Mouse (Mus musculus) cerebellum, adult 2 months (tissue): ENCODE measurements around the gene Plcb2. TPM values are rescaled to one million over a fixed set of nuclear protein-coding genes. Genes with fewer than 3 reads are reported as not detected.

Experiments used
- DNase-seq, 2 experiments: peaks; one replicate each; pipeline ENCODE4 v3.0.0; 2021
- H3K27ac ChIP-seq: fragments of 200-500 bp; 2 replicates; pipeline ENCODE4 v1.5.1; 2012; ENCODE audit warnings: low read length, control low read depth, inconsistent platforms; ENCODE audit not compliant: insufficient read depth
- H3K27me3 ChIP-seq: fragments of 200-500 bp; 2 replicates; pipeline ENCODE4 v1.6.1; 2012; ENCODE audit warnings: inconsistent platforms, mild to moderate bottlenecking, low read length, moderate library complexity; ENCODE audit not compliant: control insufficient read depth, insufficient read depth
- H3K4me1 ChIP-seq: fragments of 200-500 bp; 2 replicates; pipeline ENCODE4 v1.6.1; 2011; ENCODE audit warnings: low read length; ENCODE audit not compliant: control insufficient read depth, insufficient read depth
- H3K4me3 ChIP-seq: fragments of 200-500 bp; replicated peaks from 2 replicates; pipeline ENCODE3; 2011; ENCODE audit warnings: mild to moderate bottlenecking, low read depth, low read length, control low read depth; ENCODE audit not compliant: insufficient read depth
- CTCF ChIP-seq: fragments of 200-500 bp; IDR thresholded peaks from 2 replicates; pipeline ENCODE4 v1.5.1; 2011; ENCODE audit warnings: low read depth, mild to moderate bottlenecking, control low read depth, low read length, moderate library complexity, borderline replicate concordance; ENCODE audit not compliant: insufficient read depth
- POLR2A ChIP-seq: fragments of 200-500 bp; IDR thresholded peaks from 2 replicates; pipeline ENCODE4 v1.6.1; 2011; ENCODE audit warnings: low read length, control low read depth, borderline replicate concordance; ENCODE audit not compliant: insufficient read depth
- WGBS: fragments of 180-500 bp; shearing (Covaris S2); methylation state at CpG from one replicate; pipeline ENCODE4 v1.1.7; 2018; 5-methylcytosine and 5-hydroxymethylcytosine counted together
- polyA plus RNA-seq: library from polyadenylated mRNA; depleted of rRNA; stranded (reverse); fragments of >200 nt; gene quantifications from 2 replicates; pipeline ENCODE4 v1.2.3, GENCODE M21; 2012

The Plcb2 gene
- polyA plus RNA-seq, 1 experiment: 0.97 TPM

DNA sequence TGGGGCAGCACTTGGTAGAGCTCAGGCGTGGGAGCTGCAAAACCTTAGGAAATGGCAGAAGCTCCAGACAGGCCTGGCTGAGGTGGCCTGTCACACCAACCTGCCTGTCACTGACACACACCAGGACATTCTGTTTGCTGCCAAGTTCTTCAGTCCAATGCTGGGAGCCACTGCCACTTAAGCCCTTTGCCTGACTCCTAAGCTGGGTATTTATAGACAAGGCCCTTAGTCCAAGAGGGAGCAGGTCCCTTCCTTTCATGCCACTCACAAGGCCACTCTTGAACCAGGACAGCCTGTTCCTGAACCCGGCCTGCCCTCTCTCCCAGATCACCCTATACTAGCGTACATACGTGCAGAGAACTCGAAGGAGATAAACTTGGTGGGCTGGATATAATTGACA, 11.6 kb downstream of the Plcb2 start:
- DNase-seq: no peak
- H3K4me1 ChIP-seq: peaks cover 7% of the 10 kb centered on the region; the same call in 1 of the 2 replicates
- no peak overlapping the region for H3K27ac ChIP-seq
- 80% methylated on average over 5 of the region's 5 CpGs for WGBS
- H3K27me3 ChIP-seq: no peaks in the 10 kb centered on the region
- TF ChIP-seq POLR2A (no peak), CTCF (no peak)
- no peak overlapping the region for H3K4me3 ChIP-seq

DNA sequence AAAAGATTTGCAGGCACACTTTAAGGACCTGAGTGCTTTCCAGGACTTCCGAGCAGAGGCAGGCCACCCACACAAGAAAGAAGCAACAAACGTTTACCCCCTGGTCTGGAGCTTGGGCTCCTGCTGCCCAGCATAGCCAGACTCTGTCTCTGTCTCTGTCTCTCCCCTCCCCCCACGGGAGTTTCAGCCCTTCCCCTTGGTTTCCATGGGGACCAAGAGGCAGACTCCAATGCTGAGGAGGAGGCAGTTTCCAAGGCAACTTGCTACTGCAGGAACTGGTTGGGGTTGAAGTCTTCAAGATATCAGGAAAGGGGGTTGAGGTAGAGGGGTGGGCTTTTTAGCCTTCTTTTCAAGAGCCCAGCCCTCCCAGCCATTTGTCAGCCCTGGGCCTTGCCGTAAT, 14.0 kb downstream of the Plcb2 start:
- H3K27me3 ChIP-seq: no peaks in the 10 kb centered on the region
- peaks cover 7% of the 10 kb centered on the region; the same call in 1 of the 2 replicates for H3K4me1 ChIP-seq
- WGBS: 41% methylated on average over 4 of the region's 4 CpGs
- no peak overlapping the region for H3K27ac ChIP-seq
- H3K4me3 ChIP-seq: no peak overlapping the region
- no peak for DNase-seq
- TF ChIP-seq CTCF (no peak), POLR2A (no peak)

DNA sequence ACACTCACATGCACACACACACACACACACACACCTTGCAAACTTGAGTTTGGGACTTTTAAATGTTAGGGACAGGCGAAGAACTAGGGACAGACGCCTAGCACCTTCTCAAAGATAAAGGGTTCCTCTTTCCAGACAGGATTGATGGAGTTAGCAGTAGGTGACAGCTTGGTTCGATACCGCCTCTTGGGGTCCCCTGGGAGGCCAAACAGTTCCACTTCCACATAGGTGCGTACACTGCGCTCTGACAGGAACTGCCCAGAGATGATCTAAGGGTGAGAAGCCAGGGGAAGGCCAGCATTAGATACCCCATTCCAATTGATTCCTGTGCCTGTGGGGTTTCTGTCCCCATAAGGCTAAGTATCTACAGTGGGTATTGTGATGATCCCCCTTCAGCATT, 14.6 kb downstream of the Plcb2 start:
- no peak for DNase-seq
- Histone ChIP-seq H3K4me3 (no peak overlapping the region), H3K27ac (no peak overlapping the region), H3K4me1 (peaks cover 7% of the 10 kb centered on the region; the same call in 1 of the 2 replicates), H3K27me3 (no peaks in the 10 kb centered on the region)
- TF ChIP-seq POLR2A (no peak), CTCF (no peak)
- 96% methylated on average over 6 of the region's 6 CpGs for WGBS

DNA sequence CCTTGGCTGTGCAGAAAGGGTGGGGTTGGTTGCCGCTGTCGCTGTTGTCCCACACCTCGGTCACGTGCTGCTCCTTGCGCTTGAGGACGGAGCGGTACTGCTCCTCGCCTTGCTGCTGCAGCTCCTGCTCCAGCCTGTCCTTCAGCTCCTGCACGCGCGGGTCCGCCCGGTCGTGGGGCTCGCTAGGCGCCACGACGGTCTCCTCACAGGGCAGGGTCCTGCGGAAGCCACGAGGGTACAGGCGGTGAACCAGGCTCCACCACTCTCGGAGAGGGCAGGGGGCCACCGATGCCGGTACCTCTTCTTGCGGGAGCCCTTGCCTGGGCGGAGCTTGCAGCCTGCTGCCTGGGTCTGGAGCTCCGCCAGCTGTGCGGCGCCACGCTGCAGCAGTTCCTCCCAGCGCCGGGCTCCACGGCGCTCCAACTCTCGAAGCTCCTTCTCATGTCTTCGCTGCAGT, 17.2 kb downstream of the Plcb2 start:
- DNase-seq: peak; percentile 28 to 40
- Histone ChIP-seq H3K4me3 (peak overlapping the region; percentile 21), H3K4me1 (no peaks in the 10 kb centered on the region), H3K27me3 (no peaks in the 10 kb centered on the region), H3K27ac (no peak overlapping the region)
- WGBS: under 1% methylated on average over 36 of the region's 36 CpGs
- TF ChIP-seq CTCF (no peak), POLR2A (no peak)

DNA sequence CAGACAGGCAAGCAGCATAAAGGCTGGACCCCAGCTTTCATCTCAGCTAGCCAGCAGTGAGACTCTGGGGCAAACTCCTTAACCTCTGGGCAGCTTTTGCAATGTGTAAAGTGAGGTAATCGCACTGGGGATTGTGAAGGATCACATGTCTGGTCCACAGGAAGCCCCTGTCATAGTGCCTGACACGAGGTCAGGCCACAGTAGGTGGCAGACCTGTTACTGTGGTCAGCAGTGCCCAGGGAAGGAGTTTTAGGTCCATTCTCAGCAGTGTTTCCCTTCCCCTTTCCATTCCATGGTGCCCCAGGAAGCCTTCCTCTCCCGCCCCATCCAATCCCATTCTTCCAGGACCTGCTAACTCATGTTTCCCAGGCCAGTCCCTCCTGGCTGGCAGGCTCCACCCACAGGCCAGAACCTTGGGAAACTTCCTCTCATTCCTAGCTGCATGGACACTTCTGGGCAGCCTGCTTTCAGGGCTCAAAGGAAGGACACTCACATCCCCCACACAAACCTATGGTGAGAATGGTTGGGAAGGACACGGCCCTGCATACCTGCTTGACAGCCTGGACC, 18.5 kb downstream of the Plcb2 start:
- Histone ChIP-seq H3K4me1 (no peaks in the 10 kb centered on the region), H3K27me3 (no peaks in the 10 kb centered on the region), H3K4me3 (no peak overlapping the region), H3K27ac (no peak overlapping the region)
- DNase-seq: no peak
- TF ChIP-seq CTCF (no peak), POLR2A (no peak)
- 83% methylated on average over 4 of the region's 4 CpGs for WGBS

DNA sequence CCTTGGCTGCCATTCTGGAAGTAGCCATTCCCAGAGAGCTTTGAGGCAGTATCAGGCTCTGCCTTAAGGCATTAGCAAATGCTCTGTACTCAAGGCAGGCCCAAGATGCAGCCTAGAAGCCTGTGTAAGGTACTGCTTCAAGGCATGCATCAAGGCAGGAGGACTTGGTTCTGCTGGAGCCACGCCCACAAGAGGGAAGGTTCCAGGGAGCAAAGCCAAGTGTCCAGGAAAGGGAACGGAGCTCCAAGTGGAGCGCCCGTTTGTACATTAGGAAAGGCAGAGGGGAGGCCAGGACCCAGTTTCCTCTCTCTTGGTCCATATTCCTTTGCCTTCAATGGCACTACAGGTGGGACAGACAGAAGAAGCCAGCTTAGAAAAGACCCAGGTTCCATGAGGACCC, 19.8 kb downstream of the Plcb2 start:
- TF ChIP-seq CTCF: no peak
- H3K4me1 ChIP-seq: no peaks in the 10 kb centered on the region
- 52% methylated on average over 4 of the region's 4 CpGs for WGBS

DNA sequence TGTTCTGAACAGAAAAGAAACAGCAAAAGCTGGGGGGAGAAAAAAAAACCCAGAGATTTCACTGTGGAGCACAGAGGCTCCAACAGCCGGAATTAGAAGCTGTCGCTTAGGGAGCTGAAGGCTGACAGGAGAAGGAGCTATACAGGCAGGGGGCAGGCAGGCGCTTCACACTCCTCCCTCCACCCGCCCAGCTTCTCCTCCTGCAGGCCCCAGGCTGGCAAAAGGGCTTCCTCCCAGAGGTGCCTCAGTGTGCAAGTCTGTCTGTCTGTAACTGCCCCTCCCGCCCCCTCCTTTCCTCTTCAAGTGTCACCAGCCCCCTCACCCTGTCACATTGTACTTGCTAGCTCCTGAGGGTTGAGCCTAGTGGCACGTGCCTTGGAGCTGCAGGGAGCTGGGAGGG, 21.8 kb downstream of the Plcb2 start:
- Histone ChIP-seq H3K4me3 (no peak overlapping the region), H3K27me3 (peaks cover 3% of the 10 kb centered on the region; the same call in 1 of the 2 replicates), H3K27ac (no peak overlapping the region), H3K4me1 (no peaks in the 10 kb centered on the region)
- TF ChIP-seq CTCF (no peak), POLR2A (no peak)
- WGBS: 73% methylated on average over 6 of the region's 6 CpGs
- DNase-seq: no peak

More for the DNA sequence above, 19.8 kb downstream of the Plcb2 start:
- H3K4me3 ChIP-seq: no peak overlapping the region
- no peak for DNase-seq
- H3K27me3 ChIP-seq: peaks cover 1% of the 10 kb centered on the region; the same call in 1 of the 2 replicates
- H3K27ac ChIP-seq: no peak overlapping the region

DNA sequence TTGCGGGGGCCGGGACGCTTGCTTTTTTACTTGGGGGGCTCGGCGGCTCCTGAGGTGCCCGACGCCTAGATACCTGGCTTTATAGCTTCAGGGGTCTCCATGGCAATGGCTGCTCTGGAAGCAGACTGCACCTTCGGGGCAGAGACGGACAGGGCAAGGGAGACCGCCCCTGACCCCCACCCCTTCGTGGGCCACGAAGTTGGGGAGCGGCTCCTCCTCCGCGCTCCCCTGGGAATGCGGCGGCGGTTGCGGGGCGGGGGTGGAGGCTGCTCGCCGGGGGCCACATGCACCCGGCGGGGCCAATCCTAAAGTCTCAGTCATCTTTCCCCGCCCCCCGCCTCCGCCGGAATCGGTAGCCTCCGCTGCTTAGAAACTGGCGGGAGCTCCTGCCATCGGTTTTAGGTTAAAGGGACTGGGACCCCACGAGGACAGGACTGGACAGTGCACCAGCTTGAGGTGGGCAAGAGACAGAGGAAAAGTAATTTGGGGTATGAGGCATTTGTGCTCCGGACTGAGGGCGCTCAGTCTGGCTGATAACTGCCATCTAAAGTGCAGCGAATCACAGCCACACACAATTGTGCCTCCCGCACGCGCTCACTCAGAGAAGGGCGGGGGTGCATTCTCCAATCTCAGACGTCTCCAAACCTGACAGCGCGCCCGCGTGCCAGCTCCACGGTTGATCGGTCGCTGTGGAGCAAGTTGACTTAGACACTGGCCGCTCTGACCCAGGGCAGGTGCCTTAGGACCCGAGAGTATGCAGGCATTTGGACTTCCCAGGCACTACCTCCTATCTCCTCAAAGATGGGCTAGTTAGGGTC, 24.1 kb downstream of the Plcb2 start, which contains the start of gene Ankrd63:
TSS of gene Ankrd63 (minus strand) at position 51 of the 818 bp plus-strand sequence.
- no peak for TF ChIP-seq CTCF
- no peak for TF ChIP-seq POLR2A
- WGBS: 4% methylated on average over 50 of the region's 50 CpGs
- H3K4me3 ChIP-seq: peak within 1 kb of the TSS; percentile 19
- H3K4me1 ChIP-seq: no peaks in the 10 kb centered on the region
- peaks cover 3% of the 10 kb centered on the region; the same call in 1 of the 2 replicates for H3K27me3 ChIP-seq
- no peak for DNase-seq
- no peak within 1 kb of the TSS for H3K27ac ChIP-seq
